Mouse (Mus musculus): Measurements from ENCODE around the gene Ppard.

The Ppard gene

GRCm38 (mm10) chr17:28224615-28225014 is 7.9 kb upstream of the Ppard start:
- DNase-seq, result no peak

GRCm38 (mm10) chr17:28226014-28226413 is 6.5 kb upstream of the Ppard start:
- DNase-seq, result peak; percentile 94

DNA sequence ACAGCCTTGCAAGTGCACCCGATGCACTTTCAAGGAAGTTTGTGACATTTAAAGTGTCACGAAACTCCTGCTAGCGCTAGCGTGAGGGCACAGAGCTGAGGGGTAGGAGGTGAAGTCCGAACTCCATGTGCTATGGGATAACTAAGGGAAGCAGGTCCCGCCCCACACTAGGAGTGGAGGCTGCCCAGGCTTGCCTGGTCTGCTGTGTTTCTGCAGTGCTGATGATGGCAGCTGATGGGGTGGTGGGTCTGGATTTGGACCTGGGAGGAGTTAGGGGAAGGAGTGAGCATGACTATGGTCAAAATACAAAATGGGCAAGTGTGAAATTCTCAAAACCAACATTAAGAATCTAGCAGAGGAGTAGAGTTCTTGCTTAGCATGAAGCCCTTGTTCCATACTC is 2.0 kb upstream of the Ppard start:
- DNase-seq, result no peak

DNA sequence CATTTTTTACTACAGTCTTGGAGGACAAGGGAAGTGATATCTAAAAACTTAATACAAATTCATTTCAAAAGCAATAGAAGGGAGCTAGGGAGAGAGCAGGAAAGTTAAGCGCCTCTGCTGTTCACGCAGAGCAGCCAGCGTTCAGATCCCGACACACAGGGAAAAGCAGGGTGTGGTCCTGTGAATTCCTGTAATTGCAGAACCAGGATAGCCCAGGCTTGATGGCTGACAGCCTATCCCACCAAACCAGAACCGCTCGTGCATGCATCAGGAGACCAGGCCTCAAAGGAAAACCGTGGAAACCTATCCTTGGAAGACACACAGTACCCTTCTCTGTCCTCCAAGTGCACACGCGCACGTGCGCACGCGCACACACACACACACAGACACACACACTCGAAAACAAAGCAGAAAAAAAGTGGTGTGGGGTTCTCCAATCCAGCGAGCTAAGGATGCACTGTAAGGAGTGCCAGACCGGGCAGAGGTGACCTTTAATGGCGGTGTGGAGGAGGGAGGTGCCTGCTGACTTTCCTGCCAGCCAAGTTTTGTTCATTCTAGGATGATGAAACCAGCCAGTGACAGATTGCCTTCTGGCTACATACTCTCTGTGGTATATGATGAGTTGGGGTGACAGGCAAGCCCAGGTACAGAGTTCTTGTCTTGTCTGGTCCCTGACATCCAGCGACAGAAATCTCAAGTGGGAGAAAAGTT is 1.3 kb upstream of the Ppard start:
- no peak for DNase-seq

GRCm38 (mm10) chr17:28233091-28233731 is 711 bp downstream of the Ppard start:
- DNase-seq, result no peak

- no peak for DNase-seq
Measured at GRCm38 (mm10) chr17:28234641-28235040, 2.1 kb downstream of the Ppard start.

DNA sequence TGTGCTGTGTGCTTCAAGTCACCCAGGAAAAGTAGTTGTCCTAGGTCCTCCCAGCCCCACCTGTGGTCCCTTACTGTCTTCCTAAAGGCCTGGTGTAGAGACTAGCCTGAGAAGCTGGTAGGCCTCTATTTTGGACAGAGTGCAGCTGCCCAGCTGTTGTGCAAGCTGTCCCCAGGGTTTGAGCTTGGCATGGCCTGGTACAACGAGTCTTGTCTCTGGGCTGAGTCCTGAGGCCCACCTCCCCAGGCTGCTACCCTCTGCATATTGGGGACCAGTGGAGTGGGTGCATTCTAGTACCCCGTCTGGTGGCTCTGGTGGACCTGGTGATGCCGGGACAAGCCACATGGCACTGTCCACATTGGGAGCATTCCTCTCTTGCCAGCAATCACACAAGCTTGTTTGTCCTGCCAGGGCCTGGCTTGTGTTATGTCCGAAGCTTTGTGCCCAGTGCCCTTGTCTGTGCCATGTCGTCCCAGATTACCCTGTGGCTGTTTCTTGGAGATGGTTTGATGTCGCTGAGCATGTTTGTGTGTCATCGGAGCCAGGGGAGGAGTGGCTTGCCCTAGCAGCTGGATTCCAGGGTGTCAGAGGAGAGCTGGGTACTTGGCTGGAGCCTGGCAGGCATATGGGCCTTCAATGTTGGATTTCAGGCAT is 3.6 kb downstream of the Ppard start:
- DNase-seq, result no peak

- no peak for DNase-seq
Measured at GRCm38 (mm10) chr17:28236636-28237015, 4.1 kb downstream of the Ppard start.

DNA sequence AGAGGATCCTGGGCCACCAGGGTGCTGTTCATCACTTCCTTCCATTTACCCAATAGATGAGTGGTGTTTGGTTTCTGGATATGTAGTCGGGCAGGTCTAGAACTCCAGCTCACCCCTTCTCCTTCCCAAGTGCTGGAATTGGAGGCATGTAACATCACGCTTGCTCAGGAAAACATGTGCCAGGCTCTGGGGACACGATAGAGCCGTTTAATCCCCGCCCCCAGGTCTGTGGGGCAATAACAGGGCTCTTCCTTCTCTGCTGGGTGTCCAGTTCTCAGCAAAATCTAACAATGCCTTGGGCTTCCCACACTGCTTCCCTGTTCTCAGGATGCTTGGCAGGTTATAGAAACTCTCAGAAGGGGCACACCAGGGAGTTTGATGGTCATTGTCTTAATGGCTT is 4.9 kb downstream of the Ppard start:
- no peak for DNase-seq

DNA sequence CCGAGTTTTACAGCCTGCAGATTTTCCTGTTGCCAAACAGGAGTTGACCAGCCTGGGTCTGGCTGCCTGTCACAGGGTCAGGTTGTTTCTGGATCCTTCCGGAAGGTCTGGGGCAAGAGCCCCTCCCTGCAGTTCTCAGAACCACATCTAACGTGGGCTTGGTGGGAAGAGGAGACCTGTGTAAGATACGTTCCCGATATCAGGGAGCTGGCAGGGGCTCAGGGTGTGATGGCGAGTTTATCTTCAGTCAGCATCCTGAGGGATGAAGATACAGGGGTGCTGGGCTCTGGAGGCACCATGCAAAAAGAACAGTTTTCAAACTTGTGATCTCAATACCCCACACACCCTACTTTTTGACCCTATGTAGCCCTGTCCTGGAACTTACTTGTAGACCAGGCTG is 5.4 kb downstream of the Ppard start:
- DNase-seq, result no peak

DNA sequence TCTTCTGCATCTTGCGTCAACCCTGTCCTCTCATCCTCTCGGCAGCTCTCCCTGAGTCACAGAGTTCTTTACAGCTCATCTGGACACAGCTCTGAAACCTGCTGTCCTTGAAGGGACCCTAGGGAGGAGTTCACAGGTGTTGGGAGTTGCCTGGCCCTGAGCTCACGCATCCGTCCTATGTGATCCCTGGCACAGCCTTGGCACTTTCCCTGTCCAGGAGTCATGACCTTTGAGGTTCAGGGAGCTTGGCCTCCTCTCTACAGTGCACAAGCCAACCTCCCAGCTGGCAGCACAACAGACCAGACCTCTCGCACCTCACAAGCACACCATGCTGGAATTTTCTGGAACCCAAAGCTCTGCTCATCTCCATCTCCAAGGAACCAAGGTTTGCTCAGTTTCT is 8.3 kb downstream of the Ppard start:
- DNase-seq, result no peak

DNA sequence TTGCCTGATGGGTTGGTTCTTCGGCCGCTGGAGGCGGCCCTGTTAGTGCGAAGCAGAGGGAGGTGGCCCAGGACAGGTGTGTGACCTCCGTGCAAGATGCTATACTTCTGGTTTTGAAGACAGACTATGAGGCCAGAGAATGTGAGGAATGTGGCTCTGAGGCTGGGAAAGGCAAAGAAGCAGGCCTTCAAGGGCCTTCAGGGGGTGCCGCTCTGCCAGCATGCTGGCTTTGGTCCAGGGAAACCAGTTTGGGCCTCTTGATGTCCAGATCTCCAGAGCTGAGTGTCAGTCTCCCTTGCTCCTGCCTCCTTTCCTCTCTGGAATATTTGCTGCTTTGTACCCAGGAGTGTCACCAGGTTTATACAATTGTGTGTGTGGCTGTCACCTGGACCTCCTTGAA is 9.8 kb downstream of the Ppard start:
- DNase-seq, result no peak

- no peak for DNase-seq
Measured at GRCm38 (mm10) chr17:28244214-28244613, 11.7 kb downstream of the Ppard start.

GRCm38 (mm10) chr17:28244714-28245113 is 12.2 kb downstream of the Ppard start:
- no peak for DNase-seq

GRCm38 (mm10) chr17:28246640-28247039 is 14.1 kb downstream of the Ppard start:
- no peak for DNase-seq

DNA sequence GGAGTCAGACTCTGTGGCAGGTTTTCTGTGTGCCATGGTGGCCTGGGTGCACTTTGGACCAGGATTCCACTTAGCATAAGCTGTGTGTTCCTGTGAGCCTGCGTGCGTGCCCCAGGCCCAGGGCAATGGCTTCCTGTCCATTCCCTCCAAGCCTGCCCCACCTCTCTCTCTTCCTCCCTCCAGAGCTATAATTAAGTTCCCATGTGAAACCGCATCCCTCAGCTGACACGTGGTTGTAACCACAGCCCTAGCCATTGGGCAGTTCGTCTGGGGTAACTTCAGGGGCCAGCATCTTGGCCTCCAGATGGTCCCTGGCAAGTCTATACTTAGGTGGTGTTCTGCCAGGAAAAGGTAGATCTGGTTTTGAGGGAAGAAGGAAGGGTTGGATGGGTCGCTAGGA is 15.1 kb downstream of the Ppard start:
- no peak for DNase-seq

GRCm38 (mm10) chr17:28249062-28249461 is 16.6 kb downstream of the Ppard start:
- DNase-seq, result no peak

- no peak for DNase-seq
Measured at GRCm38 (mm10) chr17:28251579-28252280, 19.2 kb downstream of the Ppard start.

GRCm38 (mm10) chr17:28252281-28252648 is 19.8 kb downstream of the Ppard start:
- DNase-seq, result no peak

DNA sequence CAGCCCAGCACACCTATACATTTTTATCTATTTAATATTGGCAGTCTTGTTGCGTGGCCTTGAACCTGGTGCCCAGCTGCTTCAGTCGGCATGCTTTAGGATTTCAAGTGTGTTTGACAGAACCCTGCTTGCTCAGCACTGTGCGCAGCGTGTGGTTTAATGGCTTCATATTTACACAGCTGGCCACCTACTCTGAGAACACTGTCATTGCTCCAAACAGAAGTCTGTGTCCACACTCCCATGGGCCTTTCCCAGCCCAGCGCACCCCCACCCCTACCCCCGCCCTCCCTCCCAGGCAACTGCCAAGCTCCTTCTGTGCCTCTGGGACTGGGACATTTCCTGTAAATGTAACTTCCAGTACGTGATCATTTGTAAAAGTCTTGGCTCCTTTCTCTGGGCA is 20.7 kb downstream of the Ppard start:
- DNase-seq, result peak; percentile 46

- DNase-seq, result no peak
Measured at GRCm38 (mm10) chr17:28254804-28255203, 22.3 kb downstream of the Ppard start.

- no peak for DNase-seq
Measured at GRCm38 (mm10) chr17:28255651-28256050, 23.2 kb downstream of the Ppard start.

DNA sequence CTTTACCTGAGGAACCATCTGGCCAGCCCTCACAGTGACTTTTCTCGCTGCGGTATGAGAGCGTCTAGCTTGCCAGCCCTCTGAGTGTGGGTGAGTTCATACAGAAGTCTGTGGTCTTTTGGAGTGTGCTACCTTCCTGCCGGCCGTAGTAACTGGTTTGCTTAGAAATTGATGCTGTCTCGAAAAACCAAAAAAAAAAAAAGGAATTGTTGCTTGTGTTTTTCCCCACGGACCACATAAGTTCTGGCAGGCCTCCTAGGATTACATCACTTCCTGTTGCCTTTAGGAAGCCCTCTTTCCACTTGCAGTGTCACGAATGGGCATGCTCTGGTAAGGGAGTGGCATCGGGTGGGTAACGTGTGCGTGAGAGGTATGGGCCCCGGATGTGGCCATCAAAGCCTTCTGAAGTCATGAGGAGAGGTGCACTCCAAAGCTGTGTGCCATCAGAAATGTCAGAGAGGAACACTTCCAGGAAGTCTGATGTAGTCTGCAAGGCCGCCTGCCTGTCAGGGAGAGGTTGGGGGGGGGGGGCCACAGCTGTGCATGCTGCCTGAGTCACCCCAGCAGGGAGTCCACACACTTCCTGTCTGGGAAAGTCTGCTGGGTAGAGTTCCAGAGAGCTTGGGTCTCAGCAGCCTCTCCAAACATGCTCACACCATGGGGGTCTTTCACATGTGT is 24.3 kb downstream of the Ppard start:
- peak; percentile 57 for DNase-seq

All from embryo, embryonic 11 days (tissue).